Mouse (Mus musculus): Measurements from ENCODE around the gene Prkg1. TPM values are rescaled to one million over a fixed set of nuclear protein-coding genes. Genes with fewer than 3 reads are reported as not detected.
"Not testable (repeated sequence)": the region's sequence is repeated elsewhere in the genome, so short reads cannot be mapped to it uniquely, and the experiment has no call there.

Gene Prkg1
- polyA plus RNA-seq, 1 experiment from 2014 or later, result 11.5 TPM

GRCm38 (mm10) chr19:31370106-31370505 lies 394.7 kb downstream of the Prkg1 start:
- H3K4me1 ChIP-seq, result no peaks in the 10 kb centered on the region
- no peak for ATAC-seq (ENCODE audit: low FRiP score, low read depth)
- H3K36me3 ChIP-seq, result no peaks in the 10 kb centered on the region
- H3K27me3 ChIP-seq (replicated peaks), result no peaks in the 10 kb centered on the region
- no peaks in the 10 kb centered on the region for H3K9me3 ChIP-seq
- WGBS, result 87% methylated on average over 1 of the region's 1 CpGs
- H3K4me3 ChIP-seq, result no peak overlapping the region
- no peak overlapping the region for H3K4me2 ChIP-seq (replicated peaks)
- H3K27ac ChIP-seq, result no peak overlapping the region
- H3K9ac ChIP-seq, result no peak overlapping the region

DNA sequence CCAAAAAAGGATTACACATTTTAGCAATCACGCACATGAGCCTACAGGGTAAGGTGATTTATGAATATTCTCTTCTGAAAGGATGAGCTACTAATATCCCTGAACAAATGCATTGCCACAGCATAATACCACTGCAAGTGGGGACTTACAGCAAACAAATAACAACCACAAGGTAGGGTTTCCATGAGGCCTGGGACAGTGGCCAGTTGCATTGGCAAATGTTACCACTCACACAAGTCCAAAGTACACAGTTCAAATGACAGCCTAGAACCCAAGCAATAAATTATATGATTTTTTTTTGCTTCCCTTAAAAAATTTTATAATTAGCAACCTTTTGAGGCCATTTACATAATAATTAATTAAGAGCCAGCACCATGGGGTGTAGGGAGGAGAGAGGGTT lies 395.7 kb downstream of the Prkg1 start:
- Histone ChIP-seq H3K9ac (no peak overlapping the region), H3K4me1 (no peaks in the 10 kb centered on the region), H3K27me3 (replicated peaks) (no peaks in the 10 kb centered on the region), H3K27ac (no peak overlapping the region), H3K9me3 (no peaks in the 10 kb centered on the region), H3K36me3 (no peaks in the 10 kb centered on the region), H3K4me3 (no peak overlapping the region), H3K4me2 (replicated peaks) (no peak overlapping the region)
- ATAC-seq (ENCODE audit: low FRiP score, low read depth), result no peak
- WGBS, result 86% methylated on average over 1 of the region's 1 CpGs

- H3K9ac ChIP-seq, result no peak overlapping the region
- H3K27me3 ChIP-seq (replicated peaks), result no peaks in the 10 kb centered on the region
- no peak for ATAC-seq (ENCODE audit: low FRiP score, low read depth)
- no peaks in the 10 kb centered on the region for H3K9me3 ChIP-seq
- no peak overlapping the region for H3K4me3 ChIP-seq
- H3K36me3 ChIP-seq, result no peaks in the 10 kb centered on the region
- no peak overlapping the region for H3K4me2 ChIP-seq (replicated peaks)
- 79% methylated on average over 4 of the region's 4 CpGs for WGBS
- H3K4me1 ChIP-seq, result no peaks in the 10 kb centered on the region
- no peak overlapping the region for H3K27ac ChIP-seq
Measured at GRCm38 (mm10) chr19:31362051-31362450, 402.8 kb downstream of the Prkg1 start.

DNA sequence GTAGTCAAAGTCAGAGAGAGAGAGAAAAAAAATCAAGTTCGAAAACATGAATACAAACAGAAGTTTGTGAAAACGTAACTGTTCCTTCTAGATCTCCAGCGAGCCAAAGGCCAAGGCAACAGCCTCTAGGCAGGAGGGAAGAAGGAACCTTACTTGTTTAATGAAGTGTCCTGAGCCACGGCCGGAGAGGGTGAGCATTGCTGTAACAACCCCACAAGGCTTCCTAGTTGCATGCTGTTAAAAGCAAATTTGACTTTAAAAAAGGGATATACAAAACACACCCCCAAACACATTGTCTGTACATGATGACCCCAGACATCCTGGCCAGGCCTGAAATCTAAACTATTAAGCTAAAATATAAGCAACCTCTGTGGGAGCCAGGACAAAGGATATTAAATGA lies 403.3 kb downstream of the Prkg1 start:
- Histone ChIP-seq H3K27ac (no peak overlapping the region), H3K4me3 (no peak overlapping the region), H3K4me2 (replicated peaks) (no peak overlapping the region), H3K36me3 (no peaks in the 10 kb centered on the region), H3K9me3 (no peaks in the 10 kb centered on the region), H3K4me1 (no peaks in the 10 kb centered on the region), H3K27me3 (replicated peaks) (no peaks in the 10 kb centered on the region), H3K9ac (no peak overlapping the region)
- no peak for ATAC-seq (ENCODE audit: low FRiP score, low read depth)
- 78% methylated on average over 5 of the region's 5 CpGs for WGBS

- no peak overlapping the region for H3K4me3 ChIP-seq
- H3K36me3 ChIP-seq, result no peaks in the 10 kb centered on the region
- no peaks in the 10 kb centered on the region for H3K27me3 ChIP-seq (replicated peaks)
- ATAC-seq (ENCODE audit: low FRiP score, low read depth), result no peak
- H3K9me3 ChIP-seq, result no peaks in the 10 kb centered on the region
- no peak overlapping the region for H3K9ac ChIP-seq
- no peaks in the 10 kb centered on the region for H3K4me1 ChIP-seq
- H3K27ac ChIP-seq, result no peak overlapping the region
- H3K4me2 ChIP-seq (replicated peaks), result no peak overlapping the region
- 66% methylated on average over 3 of the region's 3 CpGs for WGBS
Measured at GRCm38 (mm10) chr19:31361161-31361560, 403.7 kb downstream of the Prkg1 start.

- no peak overlapping the region for H3K4me2 ChIP-seq (replicated peaks)
- H3K36me3 ChIP-seq, result no peaks in the 10 kb centered on the region
- H3K9me3 ChIP-seq, result no peaks in the 10 kb centered on the region
- H3K4me1 ChIP-seq, result no peaks in the 10 kb centered on the region
- no peak overlapping the region for H3K27ac ChIP-seq
- ATAC-seq (ENCODE audit: low FRiP score, low read depth), result no peak
- H3K9ac ChIP-seq, result no peak overlapping the region
- no peak overlapping the region for H3K4me3 ChIP-seq
- no peaks in the 10 kb centered on the region for H3K27me3 ChIP-seq (replicated peaks)
- 90% methylated on average over 1 of the region's 1 CpGs for WGBS
Measured at GRCm38 (mm10) chr19:31354959-31355358, 409.9 kb downstream of the Prkg1 start.

GRCm38 (mm10) chr19:31352784-31353183 lies 412.0 kb downstream of the Prkg1 start:
- H3K27me3 ChIP-seq (replicated peaks); ATAC-seq (ENCODE audit: low FRiP score, low read depth); H3K4me2 ChIP-seq (replicated peaks); H3K36me3 ChIP-seq; H3K27ac ChIP-seq; H3K9ac ChIP-seq; H3K9me3 ChIP-seq; H3K4me1 ChIP-seq; H3K4me3 ChIP-seq: not testable (repeated sequence)

- no peaks in the 10 kb centered on the region for H3K36me3 ChIP-seq
- no peak overlapping the region for H3K4me3 ChIP-seq
- no peak for ATAC-seq (ENCODE audit: low FRiP score, low read depth)
- H3K27me3 ChIP-seq (replicated peaks), result no peaks in the 10 kb centered on the region
- no peaks in the 10 kb centered on the region for H3K9me3 ChIP-seq
- 26% methylated on average over 3 of the region's 3 CpGs for WGBS
- H3K4me2 ChIP-seq (replicated peaks), result no peak overlapping the region
- H3K4me1 ChIP-seq, result no peaks in the 10 kb centered on the region
- no peak overlapping the region for H3K9ac ChIP-seq
- no peak overlapping the region for H3K27ac ChIP-seq
Measured at GRCm38 (mm10) chr19:31351796-31352195, 413.0 kb downstream of the Prkg1 start.

GRCm38 (mm10) chr19:31342150-31342549 lies 422.7 kb downstream of the Prkg1 start:
- H3K4me1 ChIP-seq, result no peaks in the 10 kb centered on the region
- no peak overlapping the region for H3K27ac ChIP-seq
- H3K36me3 ChIP-seq, result no peaks in the 10 kb centered on the region
- WGBS, result 27% methylated on average over 4 of the region's 4 CpGs
- H3K27me3 ChIP-seq (replicated peaks), result no peaks in the 10 kb centered on the region
- no peak overlapping the region for H3K9ac ChIP-seq
- H3K4me3 ChIP-seq, result no peak overlapping the region
- no peak overlapping the region for H3K4me2 ChIP-seq (replicated peaks)
- peak; percentile 56; the same call in 1 of the 2 replicates for ATAC-seq (ENCODE audit: low FRiP score, low read depth)
- no peaks in the 10 kb centered on the region for H3K9me3 ChIP-seq

DNA sequence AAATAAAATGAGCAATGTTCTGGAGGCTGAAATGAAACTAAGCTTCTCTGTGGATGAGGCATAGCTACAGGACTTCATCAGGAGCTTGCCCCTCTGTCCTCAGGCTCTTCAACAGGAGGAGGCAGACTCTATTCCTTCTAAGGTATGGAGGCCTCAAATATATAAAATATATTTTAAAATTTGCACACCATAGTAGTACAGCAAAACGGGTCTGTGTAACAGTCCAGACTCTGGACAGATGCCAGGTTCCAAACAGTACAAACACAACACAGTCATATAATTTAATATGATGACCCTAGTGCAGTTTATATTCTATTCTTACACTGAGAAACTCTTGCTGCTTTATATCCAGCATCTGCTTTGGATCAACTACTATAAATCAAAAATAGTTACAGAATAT lies 423.9 kb downstream of the Prkg1 start:
- H3K36me3 ChIP-seq, result no peaks in the 10 kb centered on the region
- no peak overlapping the region for H3K4me3 ChIP-seq
- no peaks in the 10 kb centered on the region for H3K9me3 ChIP-seq
- no peaks in the 10 kb centered on the region for H3K4me1 ChIP-seq
- no peak overlapping the region for H3K9ac ChIP-seq
- ATAC-seq (ENCODE audit: low FRiP score, low read depth), result no peak
- no peak overlapping the region for H3K27ac ChIP-seq
- no peak overlapping the region for H3K4me2 ChIP-seq (replicated peaks)
- 69% methylated on average over 1 of the region's 1 CpGs for WGBS
- H3K27me3 ChIP-seq (replicated peaks), result no peaks in the 10 kb centered on the region

GRCm38 (mm10) chr19:31338355-31339101 lies 426.3 kb downstream of the Prkg1 start:
- Histone ChIP-seq H3K4me2 (replicated peaks) (no peak overlapping the region), H3K36me3 (no peaks in the 10 kb centered on the region), H3K27ac (no peak overlapping the region), H3K27me3 (replicated peaks) (no peaks in the 10 kb centered on the region), H3K9ac (no peak overlapping the region), H3K9me3 (no peaks in the 10 kb centered on the region), H3K4me3 (no peak overlapping the region), H3K4me1 (no peaks in the 10 kb centered on the region)
- 70% methylated on average over 5 of the region's 5 CpGs for WGBS
- ATAC-seq (ENCODE audit: low FRiP score, low read depth), result no peak

- no peaks in the 10 kb centered on the region for H3K9me3 ChIP-seq
- no peak overlapping the region for H3K4me2 ChIP-seq (replicated peaks)
- H3K27me3 ChIP-seq (replicated peaks), result no peaks in the 10 kb centered on the region
- H3K4me3 ChIP-seq, result no peak overlapping the region
- no peaks in the 10 kb centered on the region for H3K36me3 ChIP-seq
- no peak overlapping the region for H3K27ac ChIP-seq
- WGBS, result 89% methylated on average over 6 of the region's 6 CpGs
- H3K4me1 ChIP-seq, result no peaks in the 10 kb centered on the region
- no peak for ATAC-seq (ENCODE audit: low FRiP score, low read depth)
- H3K9ac ChIP-seq, result no peak overlapping the region
Measured at GRCm38 (mm10) chr19:31337863-31338217, 427.0 kb downstream of the Prkg1 start.

DNA sequence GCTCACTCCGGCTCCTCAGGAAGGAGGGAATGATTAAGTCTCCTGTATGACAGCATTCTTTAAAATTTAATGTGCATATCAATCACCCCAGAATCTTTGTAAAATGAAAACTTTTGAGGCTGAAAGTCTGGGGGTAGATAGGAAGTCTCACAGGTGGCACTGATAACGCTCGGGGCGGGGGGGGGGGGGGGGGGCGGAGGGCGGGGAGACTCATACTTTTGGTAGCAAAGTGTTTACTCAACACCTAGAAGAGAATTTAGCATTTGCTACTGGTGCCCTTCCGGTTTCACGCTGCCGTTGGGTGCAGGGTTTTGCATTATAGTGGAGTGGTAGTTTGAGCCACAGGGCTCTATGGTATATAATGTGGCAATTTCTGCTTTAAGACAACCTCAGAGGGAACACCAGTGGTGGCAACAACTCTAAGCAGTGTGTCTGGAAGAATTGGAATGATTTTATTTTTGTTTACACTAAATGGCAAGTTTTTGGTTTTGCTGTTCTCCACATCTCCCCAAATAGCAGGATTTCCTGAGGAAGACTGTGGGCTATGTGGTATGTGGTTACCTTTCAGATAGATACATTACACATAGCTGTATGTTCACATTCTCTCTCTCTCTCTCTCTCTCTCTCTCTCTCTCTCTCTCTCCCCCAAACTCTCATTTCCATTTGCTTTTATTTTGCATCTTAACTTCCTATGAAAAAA lies 427.5 kb downstream of the Prkg1 start:
- 90% methylated on average over 8 of the region's 9 CpGs for WGBS
- Histone ChIP-seq H3K4me3 (no peak overlapping the region), H3K36me3 (no peaks in the 10 kb centered on the region), H3K9ac (no peak overlapping the region), H3K9me3 (no peaks in the 10 kb centered on the region), H3K27ac (no peak overlapping the region), H3K4me2 (replicated peaks) (no peak overlapping the region), H3K4me1 (no peaks in the 10 kb centered on the region), H3K27me3 (replicated peaks) (no peaks in the 10 kb centered on the region)
- no peak for ATAC-seq (ENCODE audit: low FRiP score, low read depth)

Data from neural tube, embryonic 12.5 days (tissue).